Mouse (Mus musculus) embryonic fibroblast, embryonic 13.5 days (primary cell): Measurements from ENCODE around the gene Clmp. TPM values are rescaled to one million over a fixed set of nuclear protein-coding genes. Genes with fewer than 3 reads are reported as not detected.
A peak's percentile ranks its signal among the peaks of the same experiment; 100 is the strongest.

Source experiments
- H3K27ac ChIP-seq: 2 replicates; pipeline ENCODE4 v1.5.1; 2012; ENCODE audit warnings: low read length, control low read depth, inconsistent platforms; ENCODE audit not compliant: insufficient read depth
- H3K4me1 ChIP-seq: 2 replicates; pipeline ENCODE4 v1.6.1; 2011; ENCODE audit warnings: low read length; ENCODE audit not compliant: control insufficient read depth, insufficient read depth
- H3K4me3 ChIP-seq: 2 replicates; pipeline ENCODE4 v1.5.1; 2011; ENCODE audit warnings: mild to moderate bottlenecking, control low read depth, low read length; ENCODE audit not compliant: insufficient read depth
- CTCF ChIP-seq: IDR thresholded peaks from 2 replicates; pipeline ENCODE4 v1.5.1; 2011; ENCODE audit warnings: mild to moderate bottlenecking, control low read depth, low read length, moderate library complexity, borderline replicate concordance; ENCODE audit not compliant: insufficient read depth
- POLR2A ChIP-seq: IDR thresholded peaks from 2 replicates; pipeline ENCODE4 v1.6.1; 2011; ENCODE audit warnings: low read depth, mild to moderate bottlenecking, control low read depth, low read length, moderate library complexity
- polyA plus RNA-seq: library from polyadenylated mRNA; stranded (reverse); fragments of >200 nt; gene quantifications from 2 replicates; pipeline ENCODE4 v1.2.4, GENCODE M21; 2011; ENCODE audit warnings: low read depth; ENCODE audit not compliant: missing spikeins, insufficient read length

Clmp gene
- polyA plus RNA-seq, 1 experiment, result 61.2 TPM

- Histone ChIP-seq H3K4me1 (peaks cover 9% of the 10 kb centered on the region; the same call in 1 of the 2 replicates), H3K27ac (0 out of 2 replicates have a peak overlapping the region, but pooled peaks have one; percentile 37), H3K4me3 (no peak overlapping the region)
- TF ChIP-seq CTCF (no peak), POLR2A (no peak)
Measured at GRCm38 (mm10) chr9:40808907-40809280, 123.1 kb downstream of the Clmp start.

GRCm38 (mm10) chr9:40811860-40812259 lies 126.1 kb downstream of the Clmp start:
- peaks cover 4% of the 10 kb centered on the region; the same call in 1 of the 2 replicates for H3K4me1 ChIP-seq
- H3K4me3 ChIP-seq, result no peak overlapping the region
- H3K27ac ChIP-seq, result no peak overlapping the region
- TF ChIP-seq POLR2A, result no peak
- no peak for TF ChIP-seq CTCF

- H3K27ac ChIP-seq, result no peak overlapping the region
- TF ChIP-seq POLR2A, result no peak
- TF ChIP-seq CTCF, result no peak
- no peak overlapping the region for H3K4me3 ChIP-seq
- no peaks in the 10 kb centered on the region for H3K4me1 ChIP-seq
Measured at GRCm38 (mm10) chr9:40814060-40814459, 128.3 kb downstream of the Clmp start.

- no peaks in the 10 kb centered on the region for H3K4me1 ChIP-seq
- TF ChIP-seq CTCF (no peak), POLR2A (no peak)
- no peak overlapping the region for H3K4me3 ChIP-seq
- H3K27ac ChIP-seq, result no peak overlapping the region
Measured at GRCm38 (mm10) chr9:40817325-40818028, 131.7 kb downstream of the Clmp start.

- H3K27ac ChIP-seq, result no peak overlapping the region
- no peak overlapping the region for H3K4me3 ChIP-seq
- H3K4me1 ChIP-seq, result no peaks in the 10 kb centered on the region
- TF ChIP-seq POLR2A (no peak), CTCF (no peak)
Measured at GRCm38 (mm10) chr9:40825601-40826000, 139.8 kb downstream of the Clmp start.

GRCm38 (mm10) chr9:40827366-40827765 lies 141.6 kb downstream of the Clmp start:
- TF ChIP-seq POLR2A (no peak), CTCF (no peak)
- no peak overlapping the region for H3K4me3 ChIP-seq
- no peaks in the 10 kb centered on the region for H3K4me1 ChIP-seq
- H3K27ac ChIP-seq, result no peak overlapping the region

- Histone ChIP-seq H3K4me1 (no peaks in the 10 kb centered on the region), H3K4me3 (no peak overlapping the region), H3K27ac (no peak overlapping the region)
- TF ChIP-seq POLR2A (no peak), CTCF (peak; percentile 72)
Measured at GRCm38 (mm10) chr9:40834569-40834968, 148.8 kb downstream of the Clmp start.

Other genes with a start within 250 kb of the Clmp start
- gene Gramd1b, start 154.6 kb upstream of the Clmp start, polyA plus RNA-seq, result 6.6 and 14.3 TPM in 2 replicates
- not detected in 2 replicates for gene Gm21915, start 15.3 kb upstream of the Clmp start, polyA plus RNA-seq
- gene Hspa8, start 115.0 kb downstream of the Clmp start, polyA plus RNA-seq, result 2,507 and 2,625 TPM in 2 replicates
- not detected in 2 replicates for gene Bsx, start 188.2 kb downstream of the Clmp start, polyA plus RNA-seq